In the genomic region with DNA sequence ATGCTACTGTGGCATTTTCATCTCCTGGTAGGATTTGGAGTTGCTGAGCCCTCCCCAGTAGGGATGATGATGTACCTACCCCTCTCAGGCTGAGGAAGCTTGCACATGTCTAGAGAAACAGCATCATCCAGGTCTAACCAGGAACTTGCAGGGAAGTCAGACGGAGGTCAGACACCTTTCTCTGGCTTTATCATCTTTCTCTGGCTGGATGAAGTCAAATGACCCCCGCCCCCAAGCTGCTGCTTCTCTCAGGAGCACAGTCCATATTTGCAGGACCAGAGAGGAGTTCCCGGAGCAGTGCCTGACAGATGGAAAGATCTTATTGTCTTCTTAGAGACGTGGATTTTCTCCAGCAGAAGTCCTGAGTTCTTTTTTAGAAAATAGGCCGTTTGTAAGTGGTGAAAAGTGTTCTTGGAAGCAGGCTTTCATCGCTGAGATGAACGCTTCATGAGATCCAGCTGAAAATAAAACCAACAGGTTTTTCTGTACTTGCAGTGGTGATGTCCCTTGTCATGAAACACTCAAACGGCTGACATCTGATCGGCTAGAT, we compare ENCODE assay signal across 17 mouse cellular contexts.
"Had no signal": no experiment of that assay in that cellular context is flagged by ENCODE, and none has a peak within 500 bp of the region (broad histone marks: within the 10 kb centered on the region; RNA-seq: fewer than 3 reads in every experiment).

No protein-coding gene starts in this region.

- H3K36me3 ChIP-seq: lung, embryonic 15.5 days; midbrain, embryonic 13.5 days; midbrain, embryonic 15.5 days; neural tube, embryonic 12.5 days; stomach, embryonic 15.5 days had no signal

- H3K27me3 ChIP-seq: lung, embryonic 15.5 days; midbrain, embryonic 13.5 days; midbrain, embryonic 15.5 days; neural tube, embryonic 12.5 days; stomach, embryonic 15.5 days had no signal

- H3K9me3 ChIP-seq: lung, embryonic 15.5 days; midbrain, embryonic 13.5 days; midbrain, embryonic 15.5 days; stomach, embryonic 15.5 days had no signal

- H3K27ac ChIP-seq: lung, embryonic 15.5 days; macrophage; midbrain, embryonic 13.5 days; midbrain, embryonic 15.5 days; neural tube, embryonic 12.5 days; stomach, embryonic 15.5 days; stomach, postnatal 0 days had no signal

- H3K4me2 ChIP-seq: lung, embryonic 15.5 days; midbrain, embryonic 13.5 days; midbrain, embryonic 15.5 days; neural tube, embryonic 12.5 days; stomach, embryonic 15.5 days had no signal

- H3K9ac ChIP-seq: liver, postnatal 0 days; lung, embryonic 15.5 days; midbrain, embryonic 13.5 days; midbrain, embryonic 15.5 days; neural tube, embryonic 12.5 days; stomach, embryonic 15.5 days had no signal

- H3K4me3 ChIP-seq: lung, embryonic 15.5 days; megakaryocyte, embryonic 14.5 days; midbrain, embryonic 13.5 days; midbrain, embryonic 15.5 days; neural tube, embryonic 12.5 days; stomach, embryonic 15.5 days had no signal

- ATAC-seq: lung, postnatal 0 days; midbrain, embryonic 13.5 days; midbrain, embryonic 15.5 days had no signal

- H3K4me1 ChIP-seq: stomach, embryonic 15.5 days had no signal

- DNase-seq: liver, postnatal 0 days; lung, adult 2 months; lung, postnatal 14 days; lung, postnatal 36 days; right cerebral cortex, postnatal 14 days; thymus, adult 2 months; thymus, postnatal 25 days; thymus, postnatal 4 days had no signal
